Mouse (Mus musculus): ENCODE data around the gene Slc35e3. TPM values are rescaled to one million over a fixed set of nuclear protein-coding genes. Genes with fewer than 3 reads are reported as not detected.

Gene Slc35e3
- polyA plus RNA-seq, 1 experiment from 2014 or later, result 3.7 TPM

- no peak overlapping the region for H3K4me3 ChIP-seq (ENCODE audit: low read depth, low read length)
- no peaks in the 10 kb centered on the region for H3K4me1 ChIP-seq (ENCODE audit: insufficient read depth)
- 91% methylated on average over 6 of the region's 6 CpGs for WGBS (ENCODE audit: insufficient replicate concordance)
- H3K9ac ChIP-seq (replicated peaks), result no peak overlapping the region
- H3K4me2 ChIP-seq (ENCODE audit: low read depth, low read length), result no peak overlapping the region
- peaks cover 89% of the 10 kb centered on the region for H3K36me3 ChIP-seq (replicated peaks; ENCODE audit: insufficient read depth, low read length)
- TF ChIP-seq EP300 (IDR thresholded peaks at IDR 0.05; ENCODE audit: low read depth), result no peak
- no peak for TF ChIP-seq CTCF (IDR thresholded peaks at IDR 0.05; ENCODE audit: low read depth)
- DNase-seq (no peak), ATAC-seq (no peak)
- no peak overlapping the region for H3K27ac ChIP-seq (ENCODE audit: low read depth)
- no peaks in the 10 kb centered on the region for H3K27me3 ChIP-seq (ENCODE audit: insufficient read depth, low read length)
- H3K9me3 ChIP-seq (ENCODE audit: low read length), result no peaks in the 10 kb centered on the region
Measured at GRCm38 (mm10) chr10:117696827-117697560, 49.2 kb downstream of the Slc35e3 start.

GRCm38 (mm10) chr10:117696021-117696826 lies 49.9 kb downstream of the Slc35e3 start:
- peaks cover 89% of the 10 kb centered on the region for H3K36me3 ChIP-seq (replicated peaks; ENCODE audit: insufficient read depth, low read length)
- no peak overlapping the region for H3K4me2 ChIP-seq (ENCODE audit: low read depth, low read length)
- H3K4me3 ChIP-seq (ENCODE audit: low read depth, low read length), result no peak overlapping the region
- TF ChIP-seq CTCF (IDR thresholded peaks at IDR 0.05; ENCODE audit: low read depth) (no peak), EP300 (IDR thresholded peaks at IDR 0.05; ENCODE audit: low read depth) (no peak)
- no peaks in the 10 kb centered on the region for H3K27me3 ChIP-seq (ENCODE audit: insufficient read depth, low read length)
- H3K27ac ChIP-seq (ENCODE audit: low read depth), result no peak overlapping the region
- no peaks in the 10 kb centered on the region for H3K9me3 ChIP-seq (ENCODE audit: low read length)
- DNase-seq, result no peak
- H3K9ac ChIP-seq (replicated peaks), result no peak overlapping the region
- ATAC-seq, result no peak
- WGBS (ENCODE audit: insufficient replicate concordance), result 88% methylated on average over 8 of the region's 8 CpGs
- H3K4me1 ChIP-seq (ENCODE audit: insufficient read depth), result no peaks in the 10 kb centered on the region

- Histone ChIP-seq H3K4me1 (ENCODE audit: insufficient read depth) (no peaks in the 10 kb centered on the region), H3K36me3 (replicated peaks; ENCODE audit: insufficient read depth, low read length) (peaks cover 92% of the 10 kb centered on the region), H3K9me3 (ENCODE audit: low read length) (no peaks in the 10 kb centered on the region), H3K4me2 (ENCODE audit: low read depth, low read length) (no peak overlapping the region), H3K4me3 (ENCODE audit: low read depth, low read length) (no peak overlapping the region), H3K27ac (ENCODE audit: low read depth) (no peak overlapping the region), H3K27me3 (ENCODE audit: insufficient read depth, low read length) (no peaks in the 10 kb centered on the region), H3K9ac (replicated peaks) (no peak overlapping the region)
- 94% methylated on average over 4 of the region's 4 CpGs for WGBS (ENCODE audit: insufficient replicate concordance)
- TF ChIP-seq EP300 (IDR thresholded peaks at IDR 0.05; ENCODE audit: low read depth), result no peak
- ATAC-seq, result no peak
- DNase-seq, result no peak
Measured at GRCm38 (mm10) chr10:117695605-117696004, 50.6 kb downstream of the Slc35e3 start.

DNA sequence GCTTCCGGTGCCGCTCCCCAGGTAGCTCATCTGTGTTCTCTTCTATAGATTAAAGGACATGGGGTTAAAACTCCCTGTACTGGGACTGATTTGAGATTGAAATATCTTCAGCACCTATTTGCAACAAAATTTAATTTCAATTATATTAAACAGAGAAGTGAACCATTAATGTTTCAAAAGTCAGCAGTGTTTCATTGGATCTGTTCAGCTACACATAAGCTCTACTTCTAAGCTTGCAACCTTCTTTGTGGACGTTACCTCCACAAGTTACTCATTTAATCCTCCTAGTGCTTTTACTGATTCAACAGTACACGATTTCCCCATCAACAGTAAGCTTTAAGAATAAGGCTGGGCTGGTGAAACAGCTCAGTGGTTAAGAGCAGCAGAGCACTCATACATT lies 51.1 kb downstream of the Slc35e3 start:
- no peak overlapping the region for H3K4me2 ChIP-seq (ENCODE audit: low read depth, low read length)
- no peak overlapping the region for H3K27ac ChIP-seq (ENCODE audit: low read depth)
- TF ChIP-seq CTCF (IDR thresholded peaks at IDR 0.05; ENCODE audit: low read depth) (no peak), EP300 (IDR thresholded peaks at IDR 0.05; ENCODE audit: low read depth) (no peak)
- H3K27me3 ChIP-seq (ENCODE audit: insufficient read depth, low read length), result no peaks in the 10 kb centered on the region
- no peaks in the 10 kb centered on the region for H3K4me1 ChIP-seq (ENCODE audit: insufficient read depth)
- no peaks in the 10 kb centered on the region for H3K9me3 ChIP-seq (ENCODE audit: low read length)
- H3K36me3 ChIP-seq (replicated peaks; ENCODE audit: insufficient read depth, low read length), result peaks cover 92% of the 10 kb centered on the region
- WGBS (ENCODE audit: insufficient replicate concordance), result 88% methylated on average over 4 of the region's 4 CpGs
- no peak for ATAC-seq
- H3K9ac ChIP-seq (replicated peaks), result no peak overlapping the region
- DNase-seq, result no peak
- no peak overlapping the region for H3K4me3 ChIP-seq (ENCODE audit: low read depth, low read length)

- TF ChIP-seq EP300 (IDR thresholded peaks at IDR 0.05; ENCODE audit: low read depth) (no peak), CTCF (IDR thresholded peaks at IDR 0.05; ENCODE audit: low read depth) (no peak)
- Histone ChIP-seq H3K9me3 (ENCODE audit: low read length) (no peaks in the 10 kb centered on the region), H3K36me3 (replicated peaks; ENCODE audit: insufficient read depth, low read length) (peaks cover 90% of the 10 kb centered on the region), H3K27me3 (ENCODE audit: insufficient read depth, low read length) (no peaks in the 10 kb centered on the region), H3K4me1 (ENCODE audit: insufficient read depth) (no peaks in the 10 kb centered on the region), H3K4me3 (ENCODE audit: low read depth, low read length) (no peak overlapping the region), H3K27ac (ENCODE audit: low read depth) (no peak overlapping the region), H3K4me2 (ENCODE audit: low read depth, low read length) (no peak overlapping the region), H3K9ac (replicated peaks) (no peak overlapping the region)
- DNase-seq, result no peak
- WGBS (ENCODE audit: insufficient replicate concordance), result 94% methylated on average over 6 of the region's 6 CpGs
- no peak for ATAC-seq
Measured at GRCm38 (mm10) chr10:117694255-117694953, 51.8 kb downstream of the Slc35e3 start.

- Histone ChIP-seq H3K4me2 (ENCODE audit: low read depth, low read length) (no peak overlapping the region), H3K9me3 (ENCODE audit: low read length) (no peaks in the 10 kb centered on the region), H3K27ac (ENCODE audit: low read depth) (no peak overlapping the region), H3K36me3 (replicated peaks; ENCODE audit: insufficient read depth, low read length) (peaks cover 90% of the 10 kb centered on the region), H3K27me3 (ENCODE audit: insufficient read depth, low read length) (no peaks in the 10 kb centered on the region), H3K4me1 (ENCODE audit: insufficient read depth) (no peaks in the 10 kb centered on the region), H3K9ac (replicated peaks) (no peak overlapping the region), H3K4me3 (ENCODE audit: low read depth, low read length) (no peak overlapping the region)
- DNase-seq, result no peak
- no peak for ATAC-seq
- 93% methylated on average over 5 of the region's 5 CpGs for WGBS (ENCODE audit: insufficient replicate concordance)
- TF ChIP-seq CTCF (IDR thresholded peaks at IDR 0.05; ENCODE audit: low read depth) (no peak), EP300 (IDR thresholded peaks at IDR 0.05; ENCODE audit: low read depth) (no peak)
Measured at GRCm38 (mm10) chr10:117692953-117693352, 53.2 kb downstream of the Slc35e3 start.

Measured in liver, postnatal 0 days (tissue).